Mouse (Mus musculus): ENCODE measurements around the gene Bbox1.

DNA sequence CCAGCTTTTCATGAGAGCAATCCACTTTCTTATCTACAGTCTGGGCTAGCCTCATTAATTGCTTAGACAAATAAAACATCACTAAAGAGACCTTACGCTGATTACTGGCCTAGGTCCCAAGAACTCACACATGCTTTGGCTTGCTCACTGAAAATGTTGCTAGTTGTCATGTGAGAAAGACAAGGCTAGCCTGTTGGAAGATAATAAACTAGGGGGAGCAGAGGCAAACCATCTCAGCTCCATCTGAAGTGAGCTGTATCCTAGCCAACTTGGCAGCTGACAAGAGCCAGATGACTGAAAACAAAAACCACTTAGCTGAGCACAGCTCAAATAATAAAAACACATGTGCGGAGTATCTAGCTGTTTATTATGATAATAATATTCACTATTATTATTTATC is 40.2 kb downstream of the Bbox1 start:
- no peak for TF ChIP-seq POLR2A (IDR thresholded peaks at IDR 0.05; ENCODE audit: insufficient read length, low read depth)
- TF ChIP-seq MYOD1 (IDR thresholded peaks at IDR 0.05; ENCODE audit: control insufficient read depth in 1 of 3, insufficient read length in 2 of 3, low read depth in 2 of 3) = no peak
- TF ChIP-seq TCF12 (IDR thresholded peaks at IDR 0.05; ENCODE audit: insufficient read depth, poor library complexity, severe bottlenecking) = no peak
- no peak for TF ChIP-seq USF1 (IDR thresholded peaks at IDR 0.05; ENCODE audit: low read depth)
- TF ChIP-seq MAX (IDR thresholded peaks at IDR 0.05; ENCODE audit: low read depth) = no peak
- TF ChIP-seq E2F4 (IDR thresholded peaks at IDR 0.05; ENCODE audit: insufficient read depth) = no peak
- TF ChIP-seq POLR2AphosphoS2 (IDR thresholded peaks at IDR 0.05; ENCODE audit: insufficient read length, low read depth) = no peak
- no peak for TF ChIP-seq MYOG (IDR thresholded peaks at IDR 0.05; ENCODE audit: control insufficient read depth in 1 of 3, insufficient read depth in 1 of 3, insufficient read length in 2 of 3, low read depth in 2 of 3)
- TF ChIP-seq REST (IDR thresholded peaks at IDR 0.05; ENCODE audit: insufficient read depth, insufficient read length) = no peak
- no peak for TF ChIP-seq CEBPB (IDR thresholded peaks at IDR 0.05; ENCODE audit: insufficient read depth, poor library complexity, severe bottlenecking)
- no peak for TF ChIP-seq SRF (IDR thresholded peaks at IDR 0.05; ENCODE audit: control insufficient read depth, insufficient read length, low read depth)
- TF ChIP-seq TCF3 (IDR thresholded peaks at IDR 0.05; ENCODE audit: insufficient read length, low read depth) = no peak

Data from myocyte (in vitro differentiated cells).